Mouse (Mus musculus): Measurements from ENCODE around the gene Nudt3.
A peak's percentile ranks its signal among the peaks of the same experiment; 100 is the strongest.

Nudt3 gene

DNA sequence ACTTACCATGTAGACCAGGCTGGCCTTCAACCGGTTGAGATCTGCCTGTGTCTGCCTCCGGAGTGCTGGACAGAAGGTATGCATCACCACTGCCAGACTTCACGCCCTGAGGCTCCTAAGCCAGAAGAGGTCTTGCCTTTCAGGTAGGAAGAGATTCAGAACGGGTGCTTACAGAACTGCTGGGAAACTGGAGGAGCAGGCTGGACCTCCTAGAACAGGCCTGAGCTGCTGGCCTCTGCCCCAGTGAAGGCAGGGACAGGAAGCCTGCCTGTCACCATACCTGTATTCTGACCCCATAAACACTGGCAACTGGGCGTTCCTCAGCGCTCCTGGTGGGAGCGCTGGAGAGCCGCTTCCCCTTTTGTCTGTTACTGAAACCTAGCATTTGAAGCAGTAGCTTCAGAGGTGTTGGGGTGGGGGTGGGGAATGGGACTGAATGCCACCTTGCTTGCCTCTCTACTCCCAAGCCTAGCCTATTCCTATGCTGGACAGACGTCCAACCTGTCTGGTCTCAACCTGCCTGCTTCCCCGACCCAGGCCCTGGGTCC, 71.8 kb downstream of the Nudt3 start:
- DNase-seq (ENCODE audit: low read depth, low spot score): no peak

DNA sequence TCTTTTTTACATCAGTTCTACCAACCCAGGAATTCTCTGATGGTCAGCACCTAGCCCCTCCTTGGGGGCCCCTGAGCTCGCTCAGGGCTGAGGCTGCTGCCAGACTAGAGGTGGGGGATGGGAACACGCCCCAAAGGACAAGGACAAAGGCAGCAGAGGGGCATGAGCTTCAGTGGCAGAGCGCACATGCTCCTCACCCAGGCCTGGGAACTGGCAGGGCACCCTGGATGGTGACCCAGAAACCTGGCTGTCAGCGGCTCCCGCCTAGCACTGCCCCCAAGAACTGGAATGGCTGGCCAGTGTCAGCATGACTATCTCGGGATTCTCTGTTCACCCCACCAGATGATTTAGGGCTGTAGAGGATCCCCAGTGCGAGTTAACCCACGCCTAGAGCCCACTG, 74.1 kb downstream of the Nudt3 start:
- DNase-seq (ENCODE audit: low read depth, low spot score): no peak

DNA sequence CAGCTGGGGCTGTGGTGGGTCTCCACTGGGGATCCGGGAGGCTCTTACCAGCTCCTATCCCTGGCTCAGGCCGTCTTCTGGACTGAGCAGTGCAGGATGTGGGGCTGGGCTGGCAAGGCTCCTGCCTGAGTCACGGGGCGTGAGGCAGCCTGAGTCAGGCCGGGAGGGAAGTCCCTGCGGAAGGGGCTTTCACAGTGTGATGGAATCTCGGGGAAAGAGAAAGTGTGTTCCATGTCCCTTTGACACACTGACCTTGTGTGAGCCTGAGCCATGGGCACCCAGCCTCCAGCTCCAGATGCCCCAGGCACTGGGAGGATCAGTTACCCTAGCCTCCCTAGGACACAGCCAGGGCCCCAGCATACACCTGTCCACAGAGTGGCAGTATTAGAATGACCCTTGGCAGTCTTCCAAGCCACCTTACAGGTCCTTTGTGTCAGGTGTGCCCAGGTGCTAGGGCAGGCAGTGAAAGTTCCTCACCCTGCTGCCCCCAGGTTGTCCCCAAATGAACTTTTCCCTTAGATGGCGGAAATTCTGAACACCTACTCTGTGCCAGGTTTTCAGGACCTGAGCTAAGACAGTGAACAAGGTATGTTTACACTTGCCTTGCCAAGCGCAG, 75.9 kb downstream of the Nudt3 start:
- no peak for DNase-seq (ENCODE audit: low read depth, low spot score)

DNA sequence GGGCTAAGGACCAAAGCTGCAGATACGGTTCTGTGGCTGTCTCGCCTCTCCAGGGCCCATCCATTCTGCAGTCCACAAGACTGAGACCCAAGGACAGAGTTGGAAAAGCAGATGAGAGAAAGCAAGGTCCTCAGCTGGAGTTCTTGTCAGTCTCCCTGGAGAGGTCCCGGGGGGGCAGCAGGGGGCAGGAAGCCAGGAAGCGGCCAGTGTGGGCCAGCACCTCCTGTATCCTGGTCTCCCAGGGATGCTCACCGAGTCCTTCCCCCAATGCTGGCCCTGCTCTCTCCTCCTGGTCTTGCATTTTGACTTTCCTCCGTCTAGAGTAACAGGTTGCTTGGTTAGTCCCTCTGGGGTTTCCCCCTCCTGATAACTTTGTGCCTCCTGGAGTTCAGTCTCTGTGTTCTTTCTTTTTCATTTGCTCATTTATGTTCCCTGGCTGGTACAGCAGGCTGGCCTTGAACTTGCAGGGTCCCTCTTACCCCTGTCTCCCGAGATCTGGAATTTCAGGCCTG, 76.7 kb downstream of the Nudt3 start:
- no peak for DNase-seq (ENCODE audit: low read depth, low spot score)

DNA sequence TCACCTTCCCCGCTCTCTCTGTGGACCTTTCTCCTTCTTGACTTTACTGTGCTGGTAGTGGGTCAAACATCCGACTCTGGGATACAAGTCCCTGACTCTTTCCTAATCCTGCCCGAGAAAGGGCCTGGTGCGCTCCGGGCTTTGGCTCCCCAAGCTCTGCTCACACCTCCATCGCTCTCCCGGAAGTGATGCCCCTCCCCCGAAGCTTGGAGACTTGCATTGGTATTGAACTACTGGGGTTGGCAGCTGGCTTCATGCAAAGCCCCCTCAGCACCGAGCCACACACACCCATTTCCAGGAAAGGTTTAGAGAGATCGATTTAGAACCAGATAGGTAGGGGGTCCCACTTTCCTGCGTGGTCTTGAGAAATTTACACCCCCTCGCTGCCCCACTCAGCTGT, 77.3 kb downstream of the Nudt3 start:
- DNase-seq (ENCODE audit: low read depth, low spot score): no peak

DNA sequence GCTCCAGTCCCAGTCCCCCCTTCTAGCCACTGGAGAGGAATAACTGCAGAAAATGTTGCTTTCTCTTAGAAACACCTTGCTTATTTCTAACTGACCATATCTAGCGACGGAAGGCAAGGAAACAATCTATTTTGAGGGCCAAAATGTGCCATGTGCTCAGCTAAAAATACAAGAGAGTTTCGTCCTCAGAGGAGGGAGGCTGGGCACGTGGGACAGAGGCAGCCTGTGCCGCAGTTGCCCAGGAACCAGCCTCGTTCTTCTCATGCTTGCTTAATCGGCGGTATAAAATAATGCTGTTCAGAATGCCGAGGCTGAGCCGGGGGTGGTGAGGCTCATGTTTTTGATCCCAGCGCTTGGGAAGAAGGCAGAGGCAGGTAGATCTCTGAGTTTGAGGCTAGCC, 78.7 kb downstream of the Nudt3 start:
- DNase-seq (ENCODE audit: low read depth, low spot score): no peak

DNA sequence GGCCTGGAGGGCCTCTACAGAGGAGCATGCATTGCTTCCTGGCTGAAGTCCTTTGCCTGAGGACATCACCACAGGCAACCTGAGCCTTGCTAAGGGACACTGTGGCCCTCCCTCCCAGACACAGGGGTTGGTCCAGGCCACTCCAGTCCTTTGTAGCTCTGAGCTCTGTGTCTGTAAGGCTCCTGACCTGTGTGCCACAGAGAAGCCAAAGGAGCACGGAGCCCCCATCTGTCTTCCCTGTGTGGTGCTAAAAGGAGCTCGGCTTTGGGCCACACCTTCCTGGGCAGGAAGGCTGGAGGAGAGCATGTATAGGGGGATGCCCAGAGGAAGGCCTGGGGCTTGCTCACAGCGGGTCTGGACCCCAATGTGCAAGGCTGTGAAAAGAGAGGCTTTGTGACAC, 81.3 kb downstream of the Nudt3 start:
- DNase-seq (ENCODE audit: low read depth, low spot score): no peak

DNA sequence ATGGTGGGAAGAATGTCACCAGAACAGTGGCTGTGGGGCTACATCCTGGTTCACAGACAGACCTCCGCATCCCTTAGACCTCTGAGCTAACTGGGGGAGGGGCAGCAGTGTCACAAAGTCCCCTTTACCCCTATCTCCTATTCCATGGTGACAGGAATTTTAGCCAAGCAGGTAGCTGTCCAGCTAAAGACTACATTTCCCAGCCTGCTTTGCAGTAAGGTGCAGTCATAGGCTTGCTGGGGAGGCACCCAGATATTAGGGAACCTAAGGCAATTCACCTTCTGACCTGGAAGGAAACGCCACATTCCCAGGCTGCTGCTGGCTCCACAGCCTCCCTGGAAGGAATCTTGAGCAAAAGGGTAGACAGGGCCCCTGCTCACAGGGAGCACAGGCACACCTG, 82.0 kb downstream of the Nudt3 start:
- no peak for DNase-seq (ENCODE audit: low read depth, low spot score)

DNA sequence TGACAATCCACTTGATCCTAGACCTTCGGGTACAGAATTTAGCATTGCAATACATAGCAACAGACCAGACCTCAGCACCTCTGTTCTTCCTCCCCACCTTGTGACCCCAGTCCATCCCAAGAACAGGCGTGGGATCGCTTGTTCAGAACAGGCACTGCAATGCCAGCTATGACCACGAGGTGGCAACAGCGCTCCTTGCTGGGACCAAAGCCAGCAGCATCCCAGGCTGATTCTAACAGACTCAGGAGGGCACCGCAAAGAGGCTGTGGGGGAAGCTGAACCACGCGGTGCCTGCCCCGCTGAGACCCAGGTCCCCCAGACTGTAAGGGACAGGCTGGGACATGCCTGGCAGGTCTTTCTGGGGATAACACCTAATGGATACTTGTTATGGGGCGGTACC, 88.6 kb downstream of the Nudt3 start:
- DNase-seq (ENCODE audit: low read depth, low spot score): peak; percentile 61

DNA sequence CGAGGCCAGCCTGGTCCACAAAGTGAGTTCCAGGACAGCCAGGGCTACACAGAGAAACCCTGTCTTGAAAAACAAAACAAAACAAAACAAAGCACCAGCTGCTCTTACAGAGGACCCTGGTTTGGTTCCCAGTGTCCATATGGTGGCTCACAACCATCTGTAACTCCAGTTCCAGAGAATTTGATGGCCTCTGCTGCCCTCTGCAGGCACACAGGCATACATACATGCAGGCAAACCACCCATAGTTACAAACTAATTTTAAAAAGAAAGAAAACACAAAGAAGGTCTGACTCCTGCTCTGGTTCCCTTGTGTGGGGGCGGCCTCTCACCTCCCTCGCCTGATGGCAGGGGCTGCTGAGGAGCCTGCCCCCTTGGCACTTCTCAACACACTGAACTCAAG, 89.9 kb downstream of the Nudt3 start:
- DNase-seq (ENCODE audit: low read depth, low spot score): no peak

DNA sequence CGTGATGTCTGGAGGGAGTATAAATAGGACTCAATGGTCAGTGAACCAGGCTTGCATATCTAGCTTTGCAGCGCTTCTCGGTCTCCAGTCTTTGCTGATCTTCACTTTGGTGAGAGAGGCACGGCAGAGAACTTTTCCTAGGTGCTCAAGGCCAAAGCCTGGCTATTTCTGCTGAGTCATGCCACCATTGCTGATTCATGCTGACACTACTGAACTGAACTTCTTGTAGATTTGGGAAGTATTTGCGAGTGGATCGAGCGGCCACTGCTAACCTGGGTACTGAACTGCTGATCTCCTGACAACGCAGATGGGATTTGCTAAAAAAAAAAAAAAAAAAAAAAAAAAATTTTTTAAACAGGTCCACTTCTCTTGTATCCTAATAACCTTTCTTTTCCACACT, 91.2 kb downstream of the Nudt3 start:
- DNase-seq (ENCODE audit: low read depth, low spot score): peak; percentile 67
